Mouse (Mus musculus): ENCODE results near the gene Armc12. TPM values are rescaled to one million over a fixed set of nuclear protein-coding genes. Genes with fewer than 3 reads are reported as not detected.

Gene Armc12
- polyA plus RNA-seq, 1 experiment from 2014 or later, result not detected

GRCm38 (mm10) chr17:28513337-28513736 lies 17.3 kb upstream of the Armc12 start:
- Histone ChIP-seq H3K4me3 (ENCODE audit: low read depth, low read length) (no peak overlapping the region), H3K9me3 (ENCODE audit: low read depth, low read length) (no peaks in the 10 kb centered on the region), H3K36me3 (ENCODE audit: insufficient read depth) (no peaks in the 10 kb centered on the region), H3K4me2 (no peak overlapping the region), H3K4me1 (ENCODE audit: insufficient read depth) (peaks cover 13% of the 10 kb centered on the region), H3K27me3 (ENCODE audit: insufficient read depth, low read length) (no peaks in the 10 kb centered on the region), H3K27ac (ENCODE audit: low read depth) (no peak overlapping the region), H3K9ac (no peak overlapping the region)
- WGBS, result 44% methylated on average over 1 of the region's 1 CpGs
- DNase-seq, result no peak
- TF ChIP-seq CTCF (IDR thresholded peaks at IDR 0.05; ENCODE audit: low read depth), result no peak
- ATAC-seq (ENCODE audit: insufficient read depth), result no peak

- H3K27me3 ChIP-seq (ENCODE audit: insufficient read depth, low read length), result no peaks in the 10 kb centered on the region
- no peaks in the 10 kb centered on the region for H3K9me3 ChIP-seq (ENCODE audit: low read depth, low read length)
- DNase-seq (peak; percentile 17), ATAC-seq (ENCODE audit: insufficient read depth) (no peak)
- 50% methylated on average over 7 of the region's 7 CpGs for WGBS
- peaks cover 14% of the 10 kb centered on the region for H3K4me1 ChIP-seq (ENCODE audit: insufficient read depth)
- no peak overlapping the region for H3K27ac ChIP-seq (ENCODE audit: low read depth)
- no peak overlapping the region for H3K4me2 ChIP-seq
- H3K36me3 ChIP-seq (ENCODE audit: insufficient read depth), result no peaks in the 10 kb centered on the region
- TF ChIP-seq CTCF (IDR thresholded peaks at IDR 0.05; ENCODE audit: low read depth), result no peak
- H3K9ac ChIP-seq, result no peak overlapping the region
- no peak overlapping the region for H3K4me3 ChIP-seq (ENCODE audit: low read depth, low read length)
Observed at GRCm38 (mm10) chr17:28513844-28514243, 16.8 kb upstream of the Armc12 start.

- no peaks in the 10 kb centered on the region for H3K27me3 ChIP-seq (ENCODE audit: insufficient read depth, low read length)
- H3K36me3 ChIP-seq (ENCODE audit: insufficient read depth), result no peaks in the 10 kb centered on the region
- no peak overlapping the region for H3K4me3 ChIP-seq (ENCODE audit: low read depth, low read length)
- no peak overlapping the region for H3K27ac ChIP-seq (ENCODE audit: low read depth)
- TF ChIP-seq CTCF (IDR thresholded peaks at IDR 0.05; ENCODE audit: low read depth), result no peak
- 56% methylated on average over 5 of the region's 5 CpGs for WGBS
- no peak for ATAC-seq (ENCODE audit: insufficient read depth)
- H3K4me2 ChIP-seq, result no peak overlapping the region
- H3K9me3 ChIP-seq (ENCODE audit: low read depth, low read length), result no peaks in the 10 kb centered on the region
- no peak for DNase-seq
- peaks cover 14% of the 10 kb centered on the region for H3K4me1 ChIP-seq (ENCODE audit: insufficient read depth)
- H3K9ac ChIP-seq, result no peak overlapping the region
Observed at GRCm38 (mm10) chr17:28514555-28514954, 16.1 kb upstream of the Armc12 start.

GRCm38 (mm10) chr17:28515431-28516341 lies 14.9 kb upstream of the Armc12 start:
- no peak overlapping the region for H3K4me2 ChIP-seq
- no peak for TF ChIP-seq CTCF (IDR thresholded peaks at IDR 0.05; ENCODE audit: low read depth)
- H3K27me3 ChIP-seq (ENCODE audit: insufficient read depth, low read length), result no peaks in the 10 kb centered on the region
- no peak overlapping the region for H3K9ac ChIP-seq
- no peaks in the 10 kb centered on the region for H3K9me3 ChIP-seq (ENCODE audit: low read depth, low read length)
- H3K36me3 ChIP-seq (ENCODE audit: insufficient read depth), result no peaks in the 10 kb centered on the region
- no peak overlapping the region for H3K27ac ChIP-seq (ENCODE audit: low read depth)
- no peak for ATAC-seq (ENCODE audit: insufficient read depth)
- no peak for DNase-seq
- peaks cover 10% of the 10 kb centered on the region for H3K4me1 ChIP-seq (ENCODE audit: insufficient read depth)
- 49% methylated on average over 10 of the region's 10 CpGs for WGBS
- H3K4me3 ChIP-seq (ENCODE audit: low read depth, low read length), result no peak overlapping the region

- no peak overlapping the region for H3K9ac ChIP-seq
- H3K9me3 ChIP-seq (ENCODE audit: low read depth, low read length), result no peaks in the 10 kb centered on the region
- H3K4me1 ChIP-seq (ENCODE audit: insufficient read depth), result peaks cover 5% of the 10 kb centered on the region; the same call in 1 of the 2 replicates
- peak overlapping the region; percentile 73 for H3K4me2 ChIP-seq
- H3K27me3 ChIP-seq (ENCODE audit: insufficient read depth, low read length), result no peaks in the 10 kb centered on the region
- no peak for TF ChIP-seq CTCF (IDR thresholded peaks at IDR 0.05; ENCODE audit: low read depth)
- WGBS, result 44% methylated on average over 4 of the region's 4 CpGs
- H3K36me3 ChIP-seq (ENCODE audit: insufficient read depth), result no peaks in the 10 kb centered on the region
- H3K27ac ChIP-seq (ENCODE audit: low read depth), result no peak overlapping the region; the same call in 1 of the 2 replicates
- DNase-seq, result no peak
- H3K4me3 ChIP-seq (ENCODE audit: low read depth, low read length), result no peak overlapping the region
- ATAC-seq (ENCODE audit: insufficient read depth), result no peak
Observed at GRCm38 (mm10) chr17:28516881-28517280, 13.7 kb upstream of the Armc12 start.

- peak within 1 kb of the TSS; percentile 43 for H3K9ac ChIP-seq
- peak within 1 kb of the TSS; percentile 38 for H3K4me3 ChIP-seq (ENCODE audit: low read depth, low read length)
- no peaks in the 10 kb centered on the region for H3K9me3 ChIP-seq (ENCODE audit: low read depth, low read length)
- DNase-seq (peak; percentile 92), ATAC-seq (ENCODE audit: insufficient read depth) (peak; percentile 80)
- H3K4me1 ChIP-seq (ENCODE audit: insufficient read depth), result peaks cover 9% of the 10 kb centered on the region; the same call in 1 of the 2 replicates
- peak within 1 kb of the TSS; percentile 74 for H3K27ac ChIP-seq (ENCODE audit: low read depth)
- H3K36me3 ChIP-seq (ENCODE audit: insufficient read depth), result no peaks in the 10 kb centered on the region
- H3K4me2 ChIP-seq, result peak within 1 kb of the TSS; percentile 73
- H3K27me3 ChIP-seq (ENCODE audit: insufficient read depth, low read length), result no peaks in the 10 kb centered on the region
- 2% methylated on average over 16 of the region's 16 CpGs for WGBS
- no peak for TF ChIP-seq CTCF (IDR thresholded peaks at IDR 0.05; ENCODE audit: low read depth)
Observed at GRCm38 (mm10) chr17:28517441-28517955, 13.1 kb upstream of the Armc12 start, which contains the start of gene Fkbp5. Gene Fkbp5 (minus strand): TSS chr17:28517527.

GRCm38 (mm10) chr17:28517956-28518614 lies 12.5 kb upstream of the Armc12 start:
- H3K4me2 ChIP-seq, result peak overlapping the region; percentile 73
- DNase-seq (peak; percentile 92), ATAC-seq (ENCODE audit: insufficient read depth) (peak; percentile 73)
- peaks cover 9% of the 10 kb centered on the region; the same call in 1 of the 2 replicates for H3K4me1 ChIP-seq (ENCODE audit: insufficient read depth)
- WGBS, result under 1% methylated on average over 44 of the region's 46 CpGs
- H3K4me3 ChIP-seq (ENCODE audit: low read depth, low read length), result peak overlapping the region; percentile 38
- H3K27me3 ChIP-seq (ENCODE audit: insufficient read depth, low read length), result no peaks in the 10 kb centered on the region
- H3K9ac ChIP-seq, result peak overlapping the region; percentile 43
- no peaks in the 10 kb centered on the region for H3K9me3 ChIP-seq (ENCODE audit: low read depth, low read length)
- no peaks in the 10 kb centered on the region for H3K36me3 ChIP-seq (ENCODE audit: insufficient read depth)
- peak overlapping the region; percentile 74 for H3K27ac ChIP-seq (ENCODE audit: low read depth)
- TF ChIP-seq CTCF (IDR thresholded peaks at IDR 0.05; ENCODE audit: low read depth), result no peak
